Mouse (Mus musculus) lung, postnatal 36 days (tissue): Measurements from ENCODE around the gene Rftn2.
A peak's percentile ranks its signal among the peaks of the same experiment; 100 is the strongest.

Experiments
- DNase-seq: peaks from one replicate; pipeline ENCODE4 v3.0.0; 2022; ENCODE audit warnings: mixed read lengths

Gene Rftn2

GRCm38 (mm10) chr1:55210202-55210965 is 16.2 kb downstream of the Rftn2 start:
- DNase-seq = peak; percentile 55

- no peak for DNase-seq
Observed at GRCm38 (mm10) chr1:55208500-55209140, 18.0 kb downstream of the Rftn2 start.

GRCm38 (mm10) chr1:55207561-55207960 is 19.0 kb downstream of the Rftn2 start:
- no peak for DNase-seq

- no peak for DNase-seq
Observed at GRCm38 (mm10) chr1:55205808-55206327, 20.7 kb downstream of the Rftn2 start.

GRCm38 (mm10) chr1:55201850-55202752 is 24.5 kb downstream of the Rftn2 start:
- DNase-seq = peak; percentile 47

GRCm38 (mm10) chr1:55198719-55199118 is 27.9 kb downstream of the Rftn2 start:
- no peak for DNase-seq

- no peak for DNase-seq
Observed at GRCm38 (mm10) chr1:55196327-55197003, 30.1 kb downstream of the Rftn2 start.

- no peak for DNase-seq
Observed at GRCm38 (mm10) chr1:55195021-55195420, 31.6 kb downstream of the Rftn2 start.

GRCm38 (mm10) chr1:55194064-55194915 is 32.3 kb downstream of the Rftn2 start:
- no peak for DNase-seq

GRCm38 (mm10) chr1:55193316-55193715 is 33.3 kb downstream of the Rftn2 start:
- peak; percentile 86 for DNase-seq

GRCm38 (mm10) chr1:55192824-55193223 is 33.8 kb downstream of the Rftn2 start:
- DNase-seq = peak; percentile 55

GRCm38 (mm10) chr1:55192015-55192414 is 34.6 kb downstream of the Rftn2 start:
- peak; percentile 22 for DNase-seq

GRCm38 (mm10) chr1:55186592-55187210 is 39.9 kb downstream of the Rftn2 start:
- DNase-seq = no peak

GRCm38 (mm10) chr1:55185718-55186117 is 40.9 kb downstream of the Rftn2 start:
- peak; percentile 31 for DNase-seq

GRCm38 (mm10) chr1:55182392-55182791 is 44.2 kb downstream of the Rftn2 start:
- DNase-seq = no peak

- no peak for DNase-seq
Observed at GRCm38 (mm10) chr1:55179917-55180566, 46.5 kb downstream of the Rftn2 start.

GRCm38 (mm10) chr1:55174558-55175034 is 52.0 kb downstream of the Rftn2 start:
- DNase-seq = no peak

- no peak for DNase-seq
Observed at GRCm38 (mm10) chr1:55173720-55174557, 52.6 kb downstream of the Rftn2 start.
